Mouse (Mus musculus): ENCODE data around the gene Slc8a3. TPM values are rescaled to one million over a fixed set of nuclear protein-coding genes. Genes with fewer than 3 reads are reported as not detected.

Slc8a3 gene
- total and polyA plus RNA-seq, 3 experiments: 0.11 TPM; not detected in 2

DNA sequence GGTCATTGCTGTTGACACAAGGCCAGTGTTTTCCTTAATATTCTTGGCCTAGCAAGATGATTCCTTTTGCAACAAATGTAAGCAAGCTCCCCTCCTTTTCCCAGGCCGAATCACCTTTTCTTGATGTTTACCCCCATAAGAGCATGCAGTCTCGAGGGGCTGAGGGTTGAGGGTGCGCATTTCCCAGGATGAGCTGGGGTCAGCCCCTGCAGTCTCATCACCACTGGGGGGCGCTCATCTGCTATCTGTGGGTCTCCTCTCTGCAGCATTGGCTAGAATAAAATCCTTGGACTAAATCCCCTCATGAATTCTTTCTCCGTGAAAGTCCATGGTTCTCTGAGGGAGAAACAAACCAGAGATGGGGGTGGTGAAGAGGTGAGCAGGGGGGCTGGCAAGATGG, 172.1 kb downstream of the Slc8a3 start:
- in situ Hi-C loops (cut with MboI; ENCODE audit: low pct_ligation_motif_present, low pct_unique_long_range_greater_than_20kb, low sequenced_read_pairs): no loop called here
- no peaks in the 10 kb centered on the region for H3K9me3 ChIP-seq (replicated peaks; ENCODE audit: low read length)
- peaks cover 5 to 8% of the 10 kb centered on the region in 2 experiments; a peak in 1 of 4 replicates for H3K4me1 ChIP-seq (ENCODE audit: control insufficient read depth in 1 of 2, insufficient read depth in 2 of 2)
- H3K27me3 ChIP-seq (replicated peaks): no peaks in the 10 kb centered on the region
- peaks cover 5 to 46% of the 10 kb centered on the region in 2 experiments for H3K36me3 ChIP-seq (replicated peaks in 1 of 2; ENCODE audit: control insufficient read depth in 1 of 2, insufficient read depth in 1 of 2, low read length in 1 of 2)
- H3K27ac ChIP-seq (ENCODE audit: insufficient read depth, low read depth): no peak overlapping the region
- dilution Hi-C loops (cut with MboI; ENCODE audit: extremely low pct_ligation_motif_present, extremely low pct_unique_long_range_greater_than_20kb, low sequenced_read_pairs): no loop called here
- no peak overlapping the region for H3K4me2 ChIP-seq (ENCODE audit: insufficient read depth, low read depth, poor library complexity, severe bottlenecking)
- no peak for TF ChIP-seq UBTF (IDR thresholded peaks at IDR 0.05; ENCODE audit: low read depth, low read length)
- no peak for TF ChIP-seq NELFE (IDR thresholded peaks at IDR 0.05; ENCODE audit: low read depth, low read length)
- peak in 1 of 2 experiments; percentile 47; a peak in 2 of 4 replicates for TF ChIP-seq CTCF (conservative IDR thresholded peaks at IDR 0.05 in 1 of 2, IDR thresholded peaks at IDR 0.05 in 1 of 2; ENCODE audit: low read depth in 2 of 2, low read length in 2 of 2)
- H3K79me2 ChIP-seq (replicated peaks; ENCODE audit: control insufficient read depth, extremely low read depth, insufficient read depth, poor library complexity, severe bottlenecking): no peaks in the 10 kb centered on the region
- no peak overlapping the region for H3K9ac ChIP-seq (ENCODE audit: insufficient read depth, low read depth)
- peak; percentile 18 for DNase-seq (ENCODE audit: extremely low read depth)
- no peak overlapping the region for H3K4me3 ChIP-seq (replicated peaks in 1 of 3; ENCODE audit: low read depth in 2 of 3, low read length in 2 of 3, poor library complexity in 1 of 3)

- TF ChIP-seq CTCF (conservative IDR thresholded peaks at IDR 0.05 in 1 of 2, IDR thresholded peaks at IDR 0.05 in 1 of 2; ENCODE audit: low read depth in 2 of 2, low read length in 2 of 2): no peak
- H3K27ac ChIP-seq (ENCODE audit: insufficient read depth, low read depth): no peak overlapping the region
- H3K4me1 ChIP-seq (ENCODE audit: control insufficient read depth in 1 of 2, insufficient read depth in 2 of 2): peaks cover 5 to 8% of the 10 kb centered on the region in 2 experiments; a peak in 1 of 4 replicates
- H3K4me2 ChIP-seq (ENCODE audit: insufficient read depth, low read depth, poor library complexity, severe bottlenecking): no peak overlapping the region
- no peak for DNase-seq (ENCODE audit: extremely low read depth)
- H3K4me3 ChIP-seq (replicated peaks in 1 of 3; ENCODE audit: low read depth in 2 of 3, low read length in 2 of 3, poor library complexity in 1 of 3): no peak overlapping the region
- H3K9me3 ChIP-seq (replicated peaks; ENCODE audit: low read length): no peaks in the 10 kb centered on the region
- H3K79me2 ChIP-seq (replicated peaks; ENCODE audit: control insufficient read depth, extremely low read depth, insufficient read depth, poor library complexity, severe bottlenecking): no peaks in the 10 kb centered on the region
- peaks cover 5 to 47% of the 10 kb centered on the region in 2 experiments for H3K36me3 ChIP-seq (replicated peaks in 1 of 2; ENCODE audit: control insufficient read depth in 1 of 2, insufficient read depth in 1 of 2, low read length in 1 of 2)
- in situ Hi-C loops (cut with MboI; ENCODE audit: low pct_ligation_motif_present, low pct_unique_long_range_greater_than_20kb, low sequenced_read_pairs): no loop called here
- no peak overlapping the region for H3K9ac ChIP-seq (ENCODE audit: insufficient read depth, low read depth)
- dilution Hi-C loops (cut with MboI; ENCODE audit: extremely low pct_ligation_motif_present, extremely low pct_unique_long_range_greater_than_20kb, low sequenced_read_pairs): no loop called here
- no peaks in the 10 kb centered on the region for H3K27me3 ChIP-seq (replicated peaks)
Measured at GRCm38 (mm10) chr12:81160425-81160824, 172.6 kb downstream of the Slc8a3 start.

DNA sequence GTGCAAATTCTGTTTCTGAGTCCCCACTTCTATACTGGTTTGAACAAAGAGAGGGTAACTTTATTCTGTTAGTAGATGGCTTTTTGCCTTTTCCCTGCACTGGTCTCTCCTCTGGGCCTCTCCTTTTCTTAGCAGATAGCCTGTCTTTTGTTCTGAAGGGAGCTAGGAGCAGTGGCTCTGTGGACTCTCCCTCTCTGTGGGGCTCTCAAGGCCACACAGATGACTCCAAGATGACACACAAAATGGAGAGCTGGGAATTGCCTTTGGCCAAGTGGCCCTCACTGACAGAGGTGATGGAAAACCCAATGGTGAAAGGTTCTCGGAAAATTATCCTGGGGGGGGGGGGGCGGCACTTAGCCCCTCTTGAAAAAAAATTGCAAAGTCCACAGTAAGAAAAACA, 173.0 kb downstream of the Slc8a3 start:
- in situ Hi-C loops (cut with MboI; ENCODE audit: low pct_ligation_motif_present, low pct_unique_long_range_greater_than_20kb, low sequenced_read_pairs): no loop called here
- no peak overlapping the region for H3K4me3 ChIP-seq (replicated peaks in 1 of 3; ENCODE audit: low read depth in 2 of 3, low read length in 2 of 3, poor library complexity in 1 of 3)
- H3K27me3 ChIP-seq (replicated peaks): no peaks in the 10 kb centered on the region
- H3K4me2 ChIP-seq (ENCODE audit: insufficient read depth, low read depth, poor library complexity, severe bottlenecking): no peak overlapping the region
- DNase-seq (ENCODE audit: extremely low read depth): no peak
- no peaks in the 10 kb centered on the region for H3K9me3 ChIP-seq (replicated peaks; ENCODE audit: low read length)
- H3K79me2 ChIP-seq (replicated peaks; ENCODE audit: control insufficient read depth, extremely low read depth, insufficient read depth, poor library complexity, severe bottlenecking): no peaks in the 10 kb centered on the region
- peaks cover 5 to 8% of the 10 kb centered on the region in 2 experiments; a peak in 1 of 4 replicates for H3K4me1 ChIP-seq (ENCODE audit: control insufficient read depth in 1 of 2, insufficient read depth in 2 of 2)
- H3K27ac ChIP-seq (ENCODE audit: insufficient read depth, low read depth): no peak overlapping the region
- TF ChIP-seq ZMIZ1 (IDR thresholded peaks at IDR 0.05; ENCODE audit: low read depth, low read length): no peak
- TF ChIP-seq NELFE (IDR thresholded peaks at IDR 0.05; ENCODE audit: low read depth, low read length): no peak
- no peak for TF ChIP-seq ZKSCAN1 (IDR thresholded peaks at IDR 0.05; ENCODE audit: borderline replicate concordance, low read depth, low read length)
- no peak for TF ChIP-seq MAFK (IDR thresholded peaks at IDR 0.05; ENCODE audit: insufficient replicate concordance, low read length)
- no peak for TF ChIP-seq TCF12 (IDR thresholded peaks at IDR 0.05; ENCODE audit: low read depth, low read length)
- no peak for TF ChIP-seq GABPA (IDR thresholded peaks at IDR 0.05; ENCODE audit: insufficient replicate concordance, low read depth, low read length)
- no peak for TF ChIP-seq PAX5 (IDR thresholded peaks at IDR 0.05; ENCODE audit: low read length)
- TF ChIP-seq BHLHE40 (IDR thresholded peaks at IDR 0.05; ENCODE audit: low read depth, low read length): no peak
- TF ChIP-seq JUND (conservative IDR thresholded peaks at IDR 0.05; ENCODE audit: low read depth, low read length): no peak
- no peak for TF ChIP-seq POLR2AphosphoS2 (IDR thresholded peaks at IDR 0.05; ENCODE audit: low read depth, low read length)
- TF ChIP-seq NRF1 (IDR thresholded peaks at IDR 0.05; ENCODE audit: low read depth, low read length): no peak
- no peak for TF ChIP-seq ZNF384 (IDR thresholded peaks at IDR 0.05; ENCODE audit: low read depth, low read length)
- no peak for TF ChIP-seq USF1 (IDR thresholded peaks at IDR 0.05; ENCODE audit: low read depth, low read length)
- no peak for TF ChIP-seq UBTF (IDR thresholded peaks at IDR 0.05; ENCODE audit: low read depth, low read length)
- peaks cover 7 to 50% of the 10 kb centered on the region in 2 experiments for H3K36me3 ChIP-seq (replicated peaks in 1 of 2; ENCODE audit: control insufficient read depth in 1 of 2, insufficient read depth in 1 of 2, low read length in 1 of 2)
- no peak overlapping the region for H3K9ac ChIP-seq (ENCODE audit: insufficient read depth, low read depth)
- dilution Hi-C loops (cut with MboI; ENCODE audit: extremely low pct_ligation_motif_present, extremely low pct_unique_long_range_greater_than_20kb, low sequenced_read_pairs): no loop called here
